Mouse (Mus musculus) liver, embryonic 16.5 days (tissue): ENCODE results near the gene Cnpy1. TPM values are rescaled to one million over a fixed set of nuclear protein-coding genes. Genes with fewer than 3 reads are reported as not detected.

Experiments used
- ATAC-seq: fragments of 200-750 bp; cut with Nextera tagmentation; 2 replicates; pipeline ENCODE4 v1.8.0; 2017; ENCODE audit warnings: low read depth, mild to moderate bottlenecking, moderate number of reproducible peaks, moderate library complexity
- H3K27ac ChIP-seq: fragments of 300-500 bp; sonication (generic); 2 replicates; pipeline ENCODE4 v1.5.1; 2014; ENCODE audit warnings: mild to moderate bottlenecking, low read length
- H3K27me3 ChIP-seq: fragments of 300-500 bp; sonication (generic); 2 replicates; pipeline ENCODE4 v1.6.1; 2014; ENCODE audit warnings: low read depth, low read length, mixed read lengths; ENCODE audit not compliant: control insufficient read depth, insufficient read depth
- H3K36me3 ChIP-seq: fragments of 300-500 bp; sonication (generic); 2 replicates; pipeline ENCODE4 v1.6.1; 2014; ENCODE audit warnings: mild to moderate bottlenecking; ENCODE audit not compliant: control insufficient read depth, insufficient read depth
- H3K4me1 ChIP-seq: fragments of 300-500 bp; sonication (generic); 2 replicates; pipeline ENCODE4 v1.6.1; 2014; ENCODE audit warnings: low read depth, low read length, mixed read lengths; ENCODE audit not compliant: control insufficient read depth
- H3K4me2 ChIP-seq: fragments of 300-500 bp; sonication (generic); 2 replicates; pipeline ENCODE4 v1.6.1; 2014; ENCODE audit warnings: low read depth, low read length, mixed read lengths
- H3K4me3 ChIP-seq: fragments of 300-500 bp; sonication (generic); 2 replicates; pipeline ENCODE4 v1.5.1; 2014; ENCODE audit warnings: low read depth, mild to moderate bottlenecking, low read length
- H3K9ac ChIP-seq: fragments of 300-500 bp; sonication (generic); 2 replicates; pipeline ENCODE4 v1.6.1; 2014; ENCODE audit warnings: low read depth, low read length
- H3K9me3 ChIP-seq: fragments of 300-500 bp; sonication (generic); replicated peaks from 2 replicates; pipeline ENCODE4 v1.6.1; 2016; ENCODE audit warnings: low read length; ENCODE audit not compliant: control insufficient read depth
- WGBS: fragments of 180-500 bp; shearing (Covaris S2); extraction: QIAGEN DNeasy Blood & Tissue Kit; methylation state at CpG from one replicate; pipeline ENCODE4 v1.1.7; 2014; ENCODE audit not compliant: insufficient replicate concordance; 5-methylcytosine and 5-hydroxymethylcytosine counted together
- polyA plus RNA-seq: library from polyadenylated mRNA; unstranded; fragments of >200 nt; fragmentation: Nextera tagmentation; extraction: Ambion mirVana; gene quantifications from 2 replicates; pipeline ENCODE4 v1.2.1, GENCODE M21; 2015

Gene Cnpy1
- polyA plus RNA-seq, 1 experiment from 2014 or later = not detected

DNA sequence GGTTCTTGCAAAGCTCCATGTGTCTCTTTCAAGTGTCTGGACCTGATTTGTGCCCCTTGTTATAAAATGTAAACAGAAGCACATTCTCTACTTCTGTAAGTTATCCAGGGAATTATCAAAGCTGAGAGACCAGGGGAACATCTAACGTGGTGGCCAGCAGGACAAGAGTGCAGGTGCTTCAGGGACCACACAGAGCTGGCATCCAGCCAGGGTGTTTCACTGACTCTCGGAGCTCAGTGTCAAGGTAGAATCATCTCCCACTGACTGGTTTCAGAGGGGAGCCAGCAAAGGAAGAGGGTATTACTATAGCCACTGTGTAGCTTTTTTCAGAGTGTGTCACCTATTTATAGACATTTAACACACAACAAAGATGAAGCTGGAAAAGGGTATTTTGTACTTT, 22.0 kb upstream of the Cnpy1 start:
- Histone ChIP-seq H3K4me1 (peaks cover 13% of the 10 kb centered on the region), H3K27ac (no peak overlapping the region), H3K9me3 (no peaks in the 10 kb centered on the region), H3K4me3 (no peak overlapping the region), H3K4me2 (no peak overlapping the region), H3K27me3 (no peaks in the 10 kb centered on the region), H3K9ac (no peak overlapping the region), H3K36me3 (no peaks in the 10 kb centered on the region)
- 50% methylated on average over 2 of the region's 2 CpGs for WGBS
- ATAC-seq = no peak

DNA sequence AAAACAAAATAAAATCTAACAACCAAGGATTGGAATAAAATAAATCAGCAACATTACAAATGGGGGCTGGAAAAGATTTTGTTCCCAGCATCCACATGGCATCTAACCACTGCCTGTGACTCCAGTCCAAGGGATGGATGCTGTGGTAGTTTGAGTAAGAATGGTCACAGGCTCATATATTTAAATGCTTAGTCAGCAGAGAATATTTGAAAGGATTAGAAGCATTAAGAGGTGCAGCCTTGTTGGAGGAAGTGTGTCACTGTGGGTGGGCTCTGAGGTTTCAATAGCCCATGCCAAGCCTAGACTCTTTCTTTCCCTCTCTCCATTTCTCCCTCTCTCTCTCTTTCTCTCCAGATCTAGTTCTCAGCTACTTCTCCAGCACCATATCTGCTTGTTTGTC, 20.0 kb upstream of the Cnpy1 start:
- no peak overlapping the region for H3K4me3 ChIP-seq
- no peak overlapping the region for H3K4me2 ChIP-seq
- no peak overlapping the region for H3K9ac ChIP-seq
- H3K27ac ChIP-seq = no peak overlapping the region
- no peaks in the 10 kb centered on the region for H3K36me3 ChIP-seq
- no peaks in the 10 kb centered on the region for H3K9me3 ChIP-seq
- no peak for ATAC-seq
- H3K4me1 ChIP-seq = peaks cover 13% of the 10 kb centered on the region
- H3K27me3 ChIP-seq = no peaks in the 10 kb centered on the region

DNA sequence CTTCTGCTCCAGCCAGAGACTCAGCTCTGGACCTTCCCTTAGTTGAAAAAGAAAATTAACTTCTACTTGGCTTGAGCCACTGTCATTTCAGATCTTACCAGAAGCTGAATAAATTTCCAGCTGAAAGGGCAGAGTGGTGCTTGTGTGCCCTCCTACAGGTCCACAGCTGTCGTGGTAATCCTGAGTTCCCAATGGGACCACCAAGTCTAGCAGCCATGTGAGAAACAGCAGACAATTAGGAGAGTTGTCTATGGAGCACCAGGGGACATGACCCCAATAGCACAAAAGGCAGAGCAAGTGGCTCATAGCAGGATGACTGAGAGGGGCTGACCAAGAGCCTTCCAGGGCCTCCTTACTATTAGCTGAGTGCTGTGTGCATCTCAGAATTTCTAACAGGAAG, 18.2 kb upstream of the Cnpy1 start:
- H3K4me2 ChIP-seq = no peak overlapping the region
- H3K36me3 ChIP-seq = no peaks in the 10 kb centered on the region
- H3K27ac ChIP-seq = no peak overlapping the region
- H3K27me3 ChIP-seq = no peaks in the 10 kb centered on the region
- H3K4me1 ChIP-seq = no peaks in the 10 kb centered on the region
- no peak overlapping the region for H3K4me3 ChIP-seq
- H3K9ac ChIP-seq = no peak overlapping the region
- ATAC-seq = no peak
- 48% methylated on average over 1 of the region's 1 CpGs for WGBS
- H3K9me3 ChIP-seq = no peaks in the 10 kb centered on the region

DNA sequence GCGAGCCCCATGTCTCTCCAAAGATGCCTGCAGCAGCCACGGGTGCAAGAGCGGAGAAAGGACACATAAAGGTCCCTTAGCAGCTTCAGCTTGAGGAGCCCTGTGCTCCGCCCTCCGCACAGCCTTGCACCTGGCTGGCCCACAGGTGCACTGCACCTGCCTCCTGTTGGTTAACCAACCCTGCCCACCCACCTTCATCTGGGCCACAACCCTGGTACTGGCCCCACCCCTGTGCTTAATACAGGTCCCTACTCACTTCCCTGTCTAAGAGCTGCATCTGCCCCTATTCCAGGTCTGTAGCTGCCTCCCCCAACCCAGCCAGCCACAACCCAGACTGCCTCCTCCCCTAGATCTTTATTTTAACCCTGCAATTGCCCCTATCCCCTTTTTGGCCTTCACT, 16.5 kb upstream of the Cnpy1 start:
- H3K27ac ChIP-seq = no peak overlapping the region
- H3K4me3 ChIP-seq = no peak overlapping the region
- no peaks in the 10 kb centered on the region for H3K36me3 ChIP-seq
- no peaks in the 10 kb centered on the region for H3K4me1 ChIP-seq
- no peaks in the 10 kb centered on the region for H3K27me3 ChIP-seq
- no peak overlapping the region for H3K4me2 ChIP-seq
- no peaks in the 10 kb centered on the region for H3K9me3 ChIP-seq
- no peak overlapping the region for H3K9ac ChIP-seq
- 61% methylated on average over 5 of the region's 5 CpGs for WGBS
- no peak for ATAC-seq

DNA sequence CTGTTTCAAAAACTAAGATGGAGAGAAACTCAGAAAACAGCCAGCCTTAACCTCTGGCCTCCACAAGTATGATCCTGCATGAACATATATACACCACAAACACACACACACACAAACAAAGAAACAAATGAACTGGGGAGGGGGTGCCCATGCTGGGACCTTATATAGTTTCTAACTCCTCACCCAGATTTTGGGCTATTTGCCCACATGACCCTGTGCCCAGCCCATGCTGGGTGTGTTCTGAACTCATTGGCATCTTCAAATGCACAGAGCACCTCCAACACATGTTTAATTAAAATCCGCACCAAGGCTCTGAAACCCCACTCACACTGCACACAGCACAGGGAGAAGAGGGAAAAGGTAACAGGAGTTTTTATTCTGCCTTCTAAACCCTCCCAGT, 14.3 kb upstream of the Cnpy1 start:
- ATAC-seq = no peak
- no peak overlapping the region for H3K4me3 ChIP-seq
- no peak overlapping the region for H3K27ac ChIP-seq

DNA sequence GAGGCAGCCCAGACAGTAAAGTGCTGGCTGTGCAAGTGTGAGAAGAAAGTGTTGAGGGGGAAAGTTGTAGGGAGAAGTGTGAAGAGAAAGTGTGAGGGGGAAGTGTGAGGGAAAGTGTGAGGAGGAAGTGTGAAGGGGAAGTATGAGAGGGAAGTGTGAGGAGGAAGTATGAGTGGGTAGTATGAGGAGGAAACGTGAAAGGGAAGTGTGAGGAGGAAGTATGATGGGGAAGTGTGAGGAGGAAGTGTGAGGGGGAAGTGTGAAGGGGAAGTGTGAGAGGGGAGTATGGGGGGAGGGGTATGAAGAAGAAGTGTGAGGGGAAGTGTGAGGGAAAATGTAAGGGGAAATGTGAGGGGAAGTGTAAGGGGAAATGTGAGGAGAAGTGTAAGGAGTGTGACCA, 13.8 kb upstream of the Cnpy1 start:
- H3K27ac ChIP-seq = no peak overlapping the region
- no peak overlapping the region for H3K4me2 ChIP-seq
- WGBS = 0% methylated on average over 1 of the region's 1 CpGs

More for the DNA sequence above, 14.3 kb upstream of the Cnpy1 start:
- Histone ChIP-seq H3K9me3 (no peaks in the 10 kb centered on the region), H3K9ac (no peak overlapping the region), H3K36me3 (no peaks in the 10 kb centered on the region), H3K4me1 (no peaks in the 10 kb centered on the region), H3K27me3 (no peaks in the 10 kb centered on the region), H3K4me2 (no peak overlapping the region)
- 60% methylated on average over 1 of the region's 1 CpGs for WGBS

DNA sequence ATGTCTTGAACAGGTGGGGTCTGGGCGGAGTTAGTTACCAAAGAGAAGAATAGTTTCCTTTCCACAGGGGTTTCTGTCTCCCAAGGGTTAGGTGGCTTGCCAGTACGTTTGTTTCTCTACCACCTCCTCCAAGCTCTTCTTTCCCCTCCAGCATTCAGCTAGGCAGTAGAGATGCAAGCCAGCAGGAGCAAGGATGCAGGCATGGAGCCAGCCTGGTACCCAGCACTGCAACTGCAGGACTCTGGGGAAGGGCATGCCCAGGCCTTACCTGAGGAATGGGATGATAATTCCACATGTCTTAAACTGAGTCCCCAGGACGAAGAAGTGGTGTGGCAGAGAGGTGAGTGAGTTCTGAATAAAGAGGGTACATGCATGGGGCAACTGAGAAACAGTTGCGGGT, 12.2 kb upstream of the Cnpy1 start:
- Histone ChIP-seq H3K36me3 (no peaks in the 10 kb centered on the region), H3K9ac (no peak overlapping the region), H3K27me3 (no peaks in the 10 kb centered on the region), H3K27ac (no peak overlapping the region), H3K9me3 (no peaks in the 10 kb centered on the region), H3K4me3 (no peak overlapping the region), H3K4me2 (no peak overlapping the region), H3K4me1 (no peaks in the 10 kb centered on the region)
- WGBS = 45% methylated on average over 4 of the region's 4 CpGs
- ATAC-seq = no peak

More for the DNA sequence above, 13.8 kb upstream of the Cnpy1 start:
- H3K4me1 ChIP-seq = no peaks in the 10 kb centered on the region
- no peaks in the 10 kb centered on the region for H3K27me3 ChIP-seq
- no peak for ATAC-seq
- H3K36me3 ChIP-seq = no peaks in the 10 kb centered on the region
- no peak overlapping the region for H3K4me3 ChIP-seq
- H3K9ac ChIP-seq = no peak overlapping the region
- no peaks in the 10 kb centered on the region for H3K9me3 ChIP-seq

DNA sequence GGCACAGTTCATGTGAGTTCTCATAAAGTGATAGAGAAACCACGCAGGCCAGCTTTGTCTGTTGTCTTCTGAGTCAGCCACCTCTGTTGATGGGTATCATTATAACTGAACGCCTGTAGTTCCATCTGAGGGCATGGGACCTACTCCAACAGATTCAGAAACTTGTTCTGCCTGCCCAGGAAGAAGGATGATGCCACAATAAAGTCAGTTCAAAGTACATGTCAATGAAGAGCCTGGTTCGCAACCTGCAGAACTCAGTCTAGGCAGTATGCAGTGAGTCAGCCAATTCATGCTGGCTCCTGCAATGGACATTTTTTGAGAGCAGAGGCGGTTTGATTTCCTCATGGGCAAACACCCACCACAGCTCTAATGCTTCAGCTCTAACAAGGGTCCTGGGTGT, 7.4 kb upstream of the Cnpy1 start:
- Histone ChIP-seq H3K4me3 (no peak overlapping the region), H3K27me3 (no peaks in the 10 kb centered on the region), H3K9ac (no peak overlapping the region), H3K27ac (no peak overlapping the region), H3K4me1 (no peaks in the 10 kb centered on the region), H3K36me3 (no peaks in the 10 kb centered on the region), H3K4me2 (no peak overlapping the region), H3K9me3 (no peaks in the 10 kb centered on the region)
- 54% methylated on average over 4 of the region's 4 CpGs for WGBS
- no peak for ATAC-seq

DNA sequence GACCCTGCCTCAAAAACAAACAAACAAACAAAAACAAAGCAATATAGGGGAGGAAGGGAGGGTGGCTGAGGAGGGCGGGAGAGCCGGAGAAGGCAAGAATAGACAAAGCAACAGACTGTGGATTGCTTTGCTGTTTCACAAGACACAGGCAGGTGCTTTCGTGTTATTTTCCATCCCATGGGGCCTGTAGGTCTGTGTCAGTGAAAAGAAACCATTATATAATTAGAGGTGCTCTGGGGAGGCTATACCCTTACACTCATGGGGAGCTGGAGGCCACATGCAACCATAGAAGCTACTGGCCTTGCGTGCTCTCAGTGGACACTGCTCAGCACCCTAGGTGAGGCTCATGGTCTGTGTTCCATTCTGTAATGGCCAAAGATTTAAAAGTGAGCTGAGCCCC, 6.7 kb upstream of the Cnpy1 start:
- Histone ChIP-seq H3K27me3 (no peaks in the 10 kb centered on the region), H3K4me3 (no peak overlapping the region), H3K27ac (no peak overlapping the region), H3K4me1 (no peaks in the 10 kb centered on the region), H3K9ac (no peak overlapping the region), H3K9me3 (no peaks in the 10 kb centered on the region), H3K36me3 (no peaks in the 10 kb centered on the region), H3K4me2 (no peak overlapping the region)
- ATAC-seq = no peak
- 72% methylated on average over 4 of the region's 4 CpGs for WGBS
